20 mouse cellular contexts compared by ENCODE assay signal in the genomic region with DNA sequence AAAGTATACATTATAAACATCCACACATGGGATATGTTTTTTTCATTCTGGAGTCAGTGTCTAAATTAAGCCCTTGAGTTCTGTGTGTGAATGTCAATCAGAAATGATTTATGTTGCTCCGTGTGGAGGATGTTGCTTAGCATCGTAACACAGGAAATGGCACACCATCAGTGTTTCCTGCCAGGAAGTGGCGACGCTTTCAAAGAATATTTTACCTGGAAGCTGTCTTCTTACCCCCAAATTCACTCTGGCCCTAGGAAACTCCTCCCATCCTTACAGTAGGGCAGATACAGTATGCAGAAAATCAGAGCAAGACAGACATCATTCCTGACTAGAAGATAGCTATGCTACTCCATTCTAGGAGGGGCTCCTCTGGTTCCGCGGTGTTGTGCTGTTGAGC.
DNase-seq lines count a peak whose midpoint lies in the region; ATAC-seq and TF ChIP-seq lines count a peak whose summit lies in the region.
"Had no signal": no experiment of that assay in that cellular context is flagged by ENCODE, and none has a peak within 500 bp of the region (broad histone marks: within the 10 kb centered on the region; RNA-seq: fewer than 3 reads in every experiment).

No protein-coding gene starts in this region.

- 0 out of 2 replicates have a peak, but pooled peaks have one; percentile 23 for ATAC-seq in neural tube, embryonic 11.5 days (ENCODE audit: insufficient read depth, low FRiP score, low TSS enrichment)
- ATAC-seq in activated CD4-positive, CD25-positive, alpha-beta regulatory T cell, adult 4 months: peak; percentile 96
- ATAC-seq in megakaryocyte progenitor cell, adult 5-6 weeks (replicated peaks; ENCODE audit: poor library complexity): peak; percentile 83
- no peak for ATAC-seq in forebrain, postnatal 0 days
- ATAC-seq: hindbrain, postnatal 0 days; lung, postnatal 0 days had no signal

- no peak overlapping the region for H3K27ac ChIP-seq in neural tube, embryonic 11.5 days (ENCODE audit: low read depth, low read length)
- H3K27ac ChIP-seq in forebrain, postnatal 0 days (ENCODE audit: low read depth, low read length): no peak overlapping the region
- H3K27ac ChIP-seq: embryonic facial prominence, embryonic 15.5 days; forebrain, embryonic 12.5 days; gastrocnemius, adult 2 months; heart, embryonic 10.5 days; hindbrain, postnatal 0 days had no signal

- H3K4me3 ChIP-seq in neural tube, embryonic 11.5 days (ENCODE audit: low read depth, low read length): no peak overlapping the region
- H3K4me3 ChIP-seq in forebrain, postnatal 0 days (ENCODE audit: low read depth, low read length): no peak overlapping the region
- H3K4me3 ChIP-seq: embryonic facial prominence, embryonic 15.5 days; forebrain, embryonic 12.5 days; gastrocnemius, adult 2 months; heart, embryonic 10.5 days had no signal

- intact Hi-C loops in gastrocnemius, postnatal 36 days (cut with DNase I): no loop called here

- H3K27me3 ChIP-seq in neural tube, embryonic 11.5 days (ENCODE audit: control insufficient read depth, insufficient read depth, low read length): no peaks in the 10 kb centered on the region
- no peaks in the 10 kb centered on the region for H3K27me3 ChIP-seq in forebrain, postnatal 0 days (ENCODE audit: insufficient read depth, low read length)
- H3K27me3 ChIP-seq: embryonic facial prominence, embryonic 15.5 days; forebrain, embryonic 12.5 days had no signal

- DNase-seq in neural tube, embryonic 11.5 days (ENCODE audit: low spot score): no peak
- no peak for DNase-seq in neural tube, embryonic 10.5 days (ENCODE audit: extremely low spot score, low spot score)
- DNase-seq in thymus, postnatal 36 days: peak; percentile 17 to 23
- DNase-seq in forebrain, postnatal 0 days: no peak
- no peak for DNase-seq in adrenal gland, postnatal 36 days
- DNase-seq in gastrocnemius, postnatal 36 days: no peak
- DNase-seq: cerebellum, adult 11-12 months; gastrocnemius, adult 2 months; heart, postnatal 14 days; kidney, adult 9 months; left cerebral cortex, postnatal 4 days had no signal

- no peaks in the 10 kb centered on the region for H3K9me3 ChIP-seq in neural tube, embryonic 11.5 days (ENCODE audit: control insufficient read depth, low read length)
- H3K9me3 ChIP-seq in forebrain, postnatal 0 days (ENCODE audit: low read length): no peaks in the 10 kb centered on the region
- H3K9me3 ChIP-seq: embryonic facial prominence, embryonic 15.5 days; forebrain, embryonic 12.5 days; heart, embryonic 10.5 days had no signal

- no peaks in the 10 kb centered on the region for H3K36me3 ChIP-seq in neural tube, embryonic 11.5 days (ENCODE audit: control insufficient read depth, insufficient read depth, low read length)
- no peaks in the 10 kb centered on the region for H3K36me3 ChIP-seq in forebrain, postnatal 0 days (ENCODE audit: insufficient read depth)
- H3K36me3 ChIP-seq: embryonic facial prominence, embryonic 15.5 days; forebrain, embryonic 12.5 days; heart, embryonic 10.5 days had no signal

- H3K4me2 ChIP-seq in neural tube, embryonic 11.5 days (ENCODE audit: low read depth): no peak overlapping the region
- no peak overlapping the region for H3K4me2 ChIP-seq in forebrain, postnatal 0 days (ENCODE audit: low read depth)
- H3K4me2 ChIP-seq: embryonic facial prominence, embryonic 15.5 days; forebrain, embryonic 12.5 days; liver, embryonic 11.5 days; midbrain, embryonic 11.5 days had no signal

- 83% methylated on average over 6 of the region's 6 CpGs for WGBS in neural tube, embryonic 11.5 days
- WGBS in forebrain, postnatal 0 days: 78% methylated on average over 6 of the region's 6 CpGs

- H3K9ac ChIP-seq in neural tube, embryonic 11.5 days (ENCODE audit: low read length): no peak overlapping the region
- no peak overlapping the region for H3K9ac ChIP-seq in forebrain, postnatal 0 days
- H3K9ac ChIP-seq: embryonic facial prominence, embryonic 15.5 days; forebrain, embryonic 12.5 days had no signal

- no peak for TF ChIP-seq CTCF in forebrain, postnatal 0 days (IDR thresholded peaks at IDR 0.05; ENCODE audit: low read depth)

- H3K4me1 ChIP-seq in neural tube, embryonic 11.5 days (ENCODE audit: control insufficient read depth, insufficient read depth, low read length): no peaks in the 10 kb centered on the region
- H3K4me1 ChIP-seq in forebrain, postnatal 0 days (ENCODE audit: insufficient read depth): no peaks in the 10 kb centered on the region
- H3K4me1 ChIP-seq: embryonic facial prominence, embryonic 15.5 days; forebrain, embryonic 12.5 days; heart, embryonic 10.5 days had no signal

Comparison
In these comparisons a context has a peak if more than half of its experiments do, and no peak if none do; other contexts are left out.
1. DNase-seq: peak in thymus, postnatal 36 days (2 of 2); none in neural tube, embryonic 11.5 days (single experiment), neural tube, embryonic 10.5 days (single experiment), forebrain, postnatal 0 days (single experiment), adrenal gland, postnatal 36 days (0 of 2) and gastrocnemius, postnatal 36 days (0 of 2).